Comparison of ENCODE assay signal across 17 mouse cellular contexts in genomic region chr2:44920471-44920870, GRCm38 (mm10). TPM values are rescaled to one million over a fixed set of nuclear protein-coding genes. Genes with fewer than 3 reads are reported as not detected.
DNase-seq lines count a peak whose midpoint lies in the region; TF ChIP-seq lines count a peak whose summit lies in the region.
"Had no signal": no experiment of that assay in that cellular context is flagged by ENCODE, and none has a peak within 500 bp of the region (broad histone marks: within the 10 kb centered on the region; RNA-seq: fewer than 3 reads in every experiment).

No protein-coding gene starts in this region.

- peaks cover under 1% of the 10 kb centered on the region; the same call in 1 of the 2 replicates for H3K4me1 ChIP-seq in limb, embryonic 10.5 days
- H3K4me1 ChIP-seq in heart, embryonic 10.5 days, result peaks cover under 1% of the 10 kb centered on the region; the same call in 1 of the 2 replicates
- H3K4me1 ChIP-seq: embryonic facial prominence, embryonic 13.5 days had no signal

- no peaks in the 10 kb centered on the region for H3K36me3 ChIP-seq in myocyte (ENCODE audit: control insufficient read depth, insufficient read depth)
- no peaks in the 10 kb centered on the region for H3K36me3 ChIP-seq in limb, embryonic 10.5 days
- no peaks in the 10 kb centered on the region for H3K36me3 ChIP-seq in heart, embryonic 10.5 days
- H3K36me3 ChIP-seq: embryonic facial prominence, embryonic 13.5 days; forebrain, embryonic 10.5 days; G1E; hindbrain, embryonic 15.5 days; kidney, embryonic 15.5 days; lung, embryonic 15.5 days; midbrain, embryonic 13.5 days had no signal

- TF ChIP-seq POLR2A in myocyte (IDR thresholded peaks at IDR 0.05; ENCODE audit: insufficient read length, low read depth), result no peak

- H3K79me2 ChIP-seq in myocyte (ENCODE audit: control insufficient read depth, insufficient read depth), result peaks cover 9% of the 10 kb centered on the region

- H3K27ac ChIP-seq in limb, embryonic 10.5 days, result no peak overlapping the region
- H3K27ac ChIP-seq in heart, embryonic 10.5 days, result no peak overlapping the region
- H3K27ac ChIP-seq: embryonic facial prominence, embryonic 13.5 days; forebrain, embryonic 10.5 days; hindbrain, embryonic 15.5 days; kidney, embryonic 15.5 days; lung, embryonic 15.5 days; midbrain, embryonic 13.5 days had no signal

- H3ac ChIP-seq in myocyte (ENCODE audit: control insufficient read depth, insufficient read length), result no peak overlapping the region

- peak overlapping the region; percentile 22 for H3K4me2 ChIP-seq in myocyte (ENCODE audit: low read depth)
- H3K4me2 ChIP-seq: embryonic facial prominence, embryonic 13.5 days; hindbrain, embryonic 15.5 days; kidney, embryonic 15.5 days; lung, embryonic 15.5 days; midbrain, embryonic 13.5 days had no signal

- peak; percentile 88 for DNase-seq in 416B (ENCODE audit: low read depth)
- DNase-seq in CD4-positive helper T cell, adult 2 months (ENCODE audit: low read depth, low spot score), result peak; percentile 63
- DNase-seq in induced T-regulatory cell, adult 2 months (ENCODE audit: low read depth), result peak; percentile 72
- no peak for DNase-seq in limb, embryonic 10.5 days (ENCODE audit: low spot score)
- no peak for DNase-seq in left cerebral cortex, postnatal 10 days (ENCODE audit: extremely low spot score in 1 of 2, low spot score in 2 of 2)
- no peak for DNase-seq in heart, embryonic 10.5 days (ENCODE audit: low spot score)
- DNase-seq: adrenal gland, postnatal 36 days; left cerebral cortex, postnatal 4 days; spleen, adult 18-20 months had no signal

- WGBS in limb, embryonic 10.5 days, result 84% methylated on average over 3 of the region's 3 CpGs
- WGBS in heart, embryonic 10.5 days, result 59% methylated on average over 3 of the region's 3 CpGs

- intact Hi-C loops in left cerebral cortex, postnatal 10 days (cut with DNase I), result loop anchor here (10.0 kb wide), 1 partner anchor 346 kb away; no protein-coding TSS in a partner anchor

- H3K4me3 ChIP-seq in myocyte, result no peak overlapping the region
- H3K4me3 ChIP-seq in limb, embryonic 10.5 days, result no peak overlapping the region
- no peak overlapping the region for H3K4me3 ChIP-seq in heart, embryonic 10.5 days
- H3K4me3 ChIP-seq: embryonic facial prominence, embryonic 13.5 days; forebrain, embryonic 10.5 days; hindbrain, embryonic 15.5 days; kidney, embryonic 15.5 days; lung, embryonic 15.5 days; midbrain, embryonic 13.5 days had no signal

- H3K27me3 ChIP-seq in myocyte (ENCODE audit: control insufficient read depth, insufficient read depth, insufficient read length), result no peaks in the 10 kb centered on the region
- H3K27me3 ChIP-seq in limb, embryonic 10.5 days (ENCODE audit: low read depth, poor library complexity, severe bottlenecking), result no peaks in the 10 kb centered on the region
- H3K27me3 ChIP-seq in heart, embryonic 10.5 days (ENCODE audit: insufficient read depth, poor library complexity, severe bottlenecking), result no peaks in the 10 kb centered on the region
- H3K27me3 ChIP-seq: embryonic facial prominence, embryonic 13.5 days; hindbrain, embryonic 15.5 days; kidney, embryonic 15.5 days; lung, embryonic 15.5 days; midbrain, embryonic 13.5 days had no signal

- H3K9me3 ChIP-seq in limb, embryonic 10.5 days (replicated peaks), result no peaks in the 10 kb centered on the region
- H3K9me3 ChIP-seq in heart, embryonic 10.5 days, result no peaks in the 10 kb centered on the region
- H3K9me3 ChIP-seq: embryonic facial prominence, embryonic 13.5 days; forebrain, embryonic 10.5 days; G1E; hindbrain, embryonic 15.5 days; kidney, embryonic 15.5 days; lung, embryonic 15.5 days; midbrain, embryonic 13.5 days had no signal

TF ChIP-seq in myocyte, 11 proteins besides CTCF, POLR2A, EP300 and RAD21:
- no peak for TF ChIP-seq POLR2AphosphoS2 (IDR thresholded peaks at IDR 0.05; ENCODE audit: insufficient read length, low read depth)
- no peak for TF ChIP-seq TCF12 (IDR thresholded peaks at IDR 0.05; ENCODE audit: insufficient read depth, poor library complexity, severe bottlenecking)
- TF ChIP-seq SRF (IDR thresholded peaks at IDR 0.05; ENCODE audit: control insufficient read depth, insufficient read length, low read depth), result no peak
- no peak for TF ChIP-seq REST (IDR thresholded peaks at IDR 0.05; ENCODE audit: insufficient read depth, insufficient read length)
- peak; percentile 83; the same call in 1 of the 2 replicates for TF ChIP-seq CEBPB (IDR thresholded peaks at IDR 0.05; ENCODE audit: insufficient read depth, poor library complexity, severe bottlenecking)
- no peak for TF ChIP-seq MYOD1 (IDR thresholded peaks at IDR 0.05; ENCODE audit: control insufficient read depth in 1 of 3, insufficient read length in 2 of 3, low read depth in 2 of 3)

RNA-seq across cellular contexts. Expression of gene Gtdc1, which starts 7.0 kb away (rescaled TPM):
- polyA plus RNA-seq in myocyte (2012; fragmentation: generic; extraction: Trizol), result 4.9 TPM
- polyA plus RNA-seq in limb, embryonic 10.5 days (2016; fragmentation: Nextera tagmentation; extraction: Ambion mirVana), result 7.6 and 9.8 TPM in 2 replicates
- total RNA-seq in left cerebral cortex, postnatal 10 days (2021), result 10 to 100 TPM; 91.6 to 96.0 TPM
- 10.5 and 10.7 TPM in 2 replicates for polyA plus RNA-seq in heart, embryonic 10.5 days (2016; fragmentation: Nextera tagmentation; extraction: Ambion mirVana)

Comparison
In these comparisons a context has a peak if more than half of its experiments do, and no peak if none do; other contexts are left out.
1. DNase-seq: peak in 416B (single experiment), CD4-positive helper T cell, adult 2 months (single experiment) and induced T-regulatory cell, adult 2 months (single experiment); none in limb, embryonic 10.5 days (single experiment), left cerebral cortex, postnatal 10 days (0 of 2) and heart, embryonic 10.5 days (single experiment).